Mouse (Mus musculus): ENCODE results near the gene Lingo3.

DNA sequence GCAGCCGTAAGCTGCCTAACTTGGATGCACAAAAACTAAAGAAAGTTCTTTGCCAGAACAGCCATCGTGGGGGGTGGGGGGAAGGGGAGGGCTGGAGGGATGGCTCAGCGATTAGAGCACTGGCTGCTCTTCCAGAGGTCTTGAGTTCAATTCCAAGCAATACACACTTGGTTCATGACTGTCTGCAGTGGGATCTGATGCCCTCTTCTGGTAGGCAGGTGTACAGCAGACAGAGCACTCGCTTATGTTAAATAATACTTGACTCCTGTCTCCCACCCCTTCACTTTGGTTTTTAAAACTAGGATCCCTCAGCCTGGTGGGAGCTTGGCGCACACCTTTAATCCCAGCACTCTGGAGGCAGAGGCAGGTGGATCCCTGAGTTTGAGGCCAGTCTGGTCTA, 32.2 kb upstream of the Lingo3 start:
- TF ChIP-seq CTCF (IDR thresholded peaks at IDR 0.05; ENCODE audit: low read depth), result peak; percentile 85
- no peak for TF ChIP-seq EP300 (optimal IDR thresholded peaks at IDR 0.05)

All from stomach, postnatal 0 days (tissue).